Mouse (Mus musculus) lung, postnatal 25 days (tissue): ENCODE data around the gene Acta2.
A peak's percentile ranks its signal among the peaks of the same experiment; 100 is the strongest.

Experiments used
- DNase-seq: peaks from one replicate; pipeline ENCODE4 v3.0.0; 2022; ENCODE audit warnings: low spot score

Gene Acta2

DNA sequence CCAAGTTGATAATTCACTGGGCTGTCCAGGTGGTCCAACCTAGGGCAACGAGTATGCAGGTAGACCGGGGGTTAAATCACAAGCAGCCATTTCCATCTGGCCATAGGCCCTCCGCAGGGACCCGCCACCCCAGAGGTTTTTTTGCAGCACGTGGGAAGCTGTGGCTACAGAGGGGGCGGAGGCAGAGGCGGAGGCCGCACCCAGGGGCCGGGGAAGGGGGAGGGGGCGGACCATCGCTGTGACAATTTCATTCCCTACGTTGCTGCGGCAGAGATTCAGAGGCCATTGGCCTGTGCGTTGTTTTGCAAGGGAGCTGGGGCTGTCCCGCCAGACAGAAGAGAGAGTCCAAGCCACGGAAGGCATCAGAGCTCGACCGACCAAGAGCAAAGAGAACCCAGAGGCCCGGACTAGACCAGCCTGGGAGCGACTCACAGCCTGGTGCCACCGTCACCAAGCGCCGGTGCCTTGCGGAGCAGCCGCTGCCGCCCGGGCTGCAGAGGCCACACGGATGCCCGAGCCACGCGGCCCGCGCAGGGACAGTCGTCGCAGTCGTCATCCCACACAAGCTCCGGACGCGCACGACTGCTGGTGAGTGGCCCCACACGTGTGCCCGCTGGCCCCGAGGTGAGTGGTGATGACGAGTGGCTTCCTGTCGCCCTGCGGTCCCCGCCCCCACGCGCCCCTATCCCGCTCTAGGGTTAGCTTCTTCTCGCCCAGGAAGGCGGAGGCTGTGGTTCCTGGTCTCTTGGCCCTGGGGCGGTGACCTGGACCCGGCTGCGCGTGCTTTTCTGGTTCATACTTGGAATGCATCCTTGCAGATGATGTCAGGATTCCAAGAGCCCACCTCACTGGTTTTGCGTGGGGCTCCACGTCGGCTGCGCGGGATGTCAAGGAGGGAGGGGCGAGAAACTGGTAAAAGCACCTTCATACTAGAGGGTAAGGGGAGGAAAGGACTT, 63.1 kb downstream of the Acta2 start, which contains the start of gene Stambpl1:
Gene Stambpl1 (plus strand): TSS at position 222 of the 956 bp plus-strand sequence.
- peak; percentile 73 for DNase-seq

DNA sequence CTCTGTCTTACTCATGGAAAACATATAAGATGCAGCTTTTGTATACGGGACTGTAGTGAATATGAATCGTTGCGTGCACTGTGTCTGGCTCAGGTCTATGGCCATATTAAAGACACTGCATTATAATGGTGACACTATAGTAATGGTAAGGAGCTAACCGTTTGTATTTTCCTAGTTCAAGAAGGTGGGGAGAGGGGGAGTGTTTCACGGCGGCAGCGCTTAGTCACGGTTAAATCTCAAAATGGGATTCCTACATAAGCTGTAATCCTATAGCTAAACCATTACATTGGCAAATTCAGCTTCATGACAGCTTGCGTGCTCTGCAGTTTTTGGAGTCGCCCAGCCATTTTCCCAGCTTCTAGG, 63.8 kb downstream of the Acta2 start:
- DNase-seq: no peak
